ENCODE assay signal across 10 mouse cellular contexts in the genomic region with DNA sequence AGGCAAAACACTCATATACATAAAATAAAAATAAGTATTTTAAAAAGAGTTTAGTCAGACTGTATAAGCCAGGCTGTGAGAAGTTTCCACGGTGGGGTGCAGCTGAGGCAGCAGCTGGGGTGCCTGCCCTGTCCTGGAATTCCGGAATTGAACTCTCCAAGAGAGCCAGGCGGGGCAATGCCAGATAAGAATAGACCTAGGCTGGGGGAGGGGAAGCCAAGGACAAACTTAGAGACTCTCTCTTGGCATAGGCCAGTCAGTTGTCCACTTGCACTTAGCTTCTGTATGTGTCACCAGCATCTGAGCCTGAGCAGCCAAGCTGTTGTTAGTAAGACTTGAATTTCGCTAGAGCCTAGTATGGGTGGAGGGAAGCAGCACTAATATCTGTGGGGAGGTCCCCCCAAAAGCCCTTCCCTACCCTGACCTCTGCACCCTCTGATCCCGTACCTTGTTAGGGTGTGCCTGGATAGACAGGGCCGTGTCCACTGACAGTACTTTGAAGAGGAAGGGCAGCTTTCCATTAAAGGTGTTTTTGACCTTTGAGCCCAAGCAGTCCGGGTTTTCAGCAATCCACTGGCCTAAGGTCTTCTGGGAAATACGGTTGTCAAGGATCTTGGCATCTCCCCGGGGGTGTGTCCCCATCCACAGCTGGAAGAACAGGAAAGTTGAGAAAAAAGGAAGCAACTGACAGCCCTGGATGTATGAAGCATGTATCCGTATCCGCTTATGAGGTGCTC. TPM values are rescaled to one million over a fixed set of nuclear protein-coding genes. Genes with fewer than 3 reads are reported as not detected.
A peak's percentile ranks its signal among the peaks of the same experiment; 100 is the strongest.
DNase-seq lines count a peak whose midpoint lies in the region; ATAC-seq lines count a peak whose summit lies in the region.
"Had no signal": no experiment of that assay in that cellular context is flagged by ENCODE, and none has a peak within 500 bp of the region (broad histone marks: within the 10 kb centered on the region; RNA-seq: fewer than 3 reads in every experiment).

No protein-coding gene starts in this region.

- H3K27me3 ChIP-seq in kidney, embryonic 15.5 days: no peaks in the 10 kb centered on the region
- H3K27me3 ChIP-seq: limb, embryonic 12.5 days had no signal

- ATAC-seq in kidney, embryonic 15.5 days (replicated peaks; ENCODE audit: low FRiP score): no peak
- ATAC-seq: inflammation-experienced regulatory T-cells, adult 6 months had no signal

- 87% methylated on average over 11 of the region's 11 CpGs for WGBS in kidney, embryonic 15.5 days

- no peak overlapping the region for H3K27ac ChIP-seq in kidney, embryonic 15.5 days
- H3K27ac ChIP-seq: limb, embryonic 12.5 days had no signal

- intact Hi-C loops in heart, postnatal 14 days (cut with DNase I): loop anchor here (5.0 kb wide), 1 partner anchor 37 kb away; the partner anchor contains the start of gene Ulk3

- no peak overlapping the region for H3K9ac ChIP-seq in kidney, embryonic 15.5 days
- H3K9ac ChIP-seq: limb, embryonic 12.5 days had no signal

- H3K4me3 ChIP-seq in kidney, embryonic 15.5 days (replicated peaks): no peak overlapping the region
- H3K4me3 ChIP-seq: limb, embryonic 12.5 days had no signal

- H3K4me2 ChIP-seq in kidney, embryonic 15.5 days: no peak overlapping the region
- H3K4me2 ChIP-seq: limb, embryonic 12.5 days had no signal

- no peaks in the 10 kb centered on the region for H3K9me3 ChIP-seq in kidney, embryonic 15.5 days (replicated peaks)
- H3K9me3 ChIP-seq: limb, embryonic 12.5 days had no signal

- DNase-seq in kidney, adult 18-20 months: peak; percentile 65
- peak; percentile 68 for DNase-seq in heart, adult 8-10 months (ENCODE audit: low spot score)
- DNase-seq in heart, postnatal 14 days: peak; percentile 56 to 72
- peak; percentile 48 for DNase-seq in lung, postnatal 25 days (ENCODE audit: low spot score)
- DNase-seq in Muller cell, postnatal 12 days (ENCODE audit: inconsistent ontology term): no peak
- DNase-seq in embryo, embryonic 10.5 days (ENCODE audit: low spot score): no peak
- no peak for DNase-seq in cerebellum, postnatal 10 days

- peaks cover 56% of the 10 kb centered on the region for H3K36me3 ChIP-seq in kidney, embryonic 15.5 days

- peaks cover 7% of the 10 kb centered on the region for H3K4me1 ChIP-seq in kidney, embryonic 15.5 days

RNA-seq across cellular contexts. Expression of gene Mpi, which starts 2.3 kb away (rescaled TPM):
- 51.9 and 53.3 TPM in 2 replicates for polyA plus RNA-seq in kidney, embryonic 15.5 days (2015; fragmentation: Nextera tagmentation; extraction: Ambion mirVana)
- 100 to 1,000 TPM; 127 to 162 (median 147) TPM for total RNA-seq in heart, adult 8-10 months (2022)
- total RNA-seq in heart, postnatal 14 days (2021): 100 to 1,000 TPM; 162 to 176 TPM

RNA-seq across cellular contexts. Expression of gene Scamp2, which starts 10.4 kb away (rescaled TPM):
- polyA plus RNA-seq in kidney, embryonic 15.5 days (2015; fragmentation: Nextera tagmentation; extraction: Ambion mirVana): 74.5 and 85.5 TPM in 2 replicates
- total RNA-seq in heart, adult 8-10 months (2022): 10 to 100 TPM; 25.0 to 31.1 (median 25.3) TPM
- 10 to 100 TPM; 28.0 to 32.7 TPM for total RNA-seq in heart, postnatal 14 days (2021)

RNA-seq across cellular contexts. Expression of gene Fam219b, which starts 13.0 kb away (rescaled TPM):
- 18.1 and 19.0 TPM in 2 replicates for polyA plus RNA-seq in kidney, embryonic 15.5 days (2015; fragmentation: Nextera tagmentation; extraction: Ambion mirVana)
- total RNA-seq in heart, adult 8-10 months (2022): 10 to 100 TPM in 3 of 4 experiments, 1 to 10 TPM in 1; 9.5 to 11.6 (median 10.8) TPM
- 1 to 10 TPM; 5.0 to 5.9 TPM for total RNA-seq in heart, postnatal 14 days (2021)

RNA-seq across cellular contexts. Expression of gene Cox5a, which starts 29.2 kb away (rescaled TPM):
- 673 and 729 TPM in 2 replicates for polyA plus RNA-seq in kidney, embryonic 15.5 days (2015; fragmentation: Nextera tagmentation; extraction: Ambion mirVana)
- 1,000 to 10,000 TPM; 2,249 to 2,640 (median 2,421) TPM for total RNA-seq in heart, adult 8-10 months (2022)
- total RNA-seq in heart, postnatal 14 days (2021): 1,000 to 10,000 TPM; 2,287 to 2,318 TPM

RNA-seq across cellular contexts. Expression of gene Ulk3, which starts 39.0 kb away (rescaled TPM):
- 16.9 and 18.8 TPM in 2 replicates for polyA plus RNA-seq in kidney, embryonic 15.5 days (2015; fragmentation: Nextera tagmentation; extraction: Ambion mirVana)
- 10 to 100 TPM in 2 of 4 experiments, 1 to 10 TPM in 2; 6.9 to 11.9 (median 10.0) TPM for total RNA-seq in heart, adult 8-10 months (2022)
- total RNA-seq in heart, postnatal 14 days (2021): 1 to 10 TPM; 8.9 to 9.1 TPM

Comparison
In these comparisons a context has a peak if more than half of its experiments do, and no peak if none do; other contexts are left out.
1. DNase-seq: peak in kidney, adult 18-20 months (single experiment), heart, adult 8-10 months (single experiment), heart, postnatal 14 days (2 of 2) and lung, postnatal 25 days (single experiment); none in Muller cell, postnatal 12 days (single experiment), embryo, embryonic 10.5 days (single experiment) and cerebellum, postnatal 10 days (0 of 2).